Mouse (Mus musculus): Measurements from ENCODE around the gene Tmem139.

- no peak for TF ChIP-seq CTCF (IDR thresholded peaks at IDR 0.05)
- TF ChIP-seq EP300 (IDR thresholded peaks at IDR 0.05), result no peak
These were observed 24.4 kb upstream of the Tmem139 start for GRCm38 (mm10) chr6:42237276-42237805.
